In the genomic region with DNA sequence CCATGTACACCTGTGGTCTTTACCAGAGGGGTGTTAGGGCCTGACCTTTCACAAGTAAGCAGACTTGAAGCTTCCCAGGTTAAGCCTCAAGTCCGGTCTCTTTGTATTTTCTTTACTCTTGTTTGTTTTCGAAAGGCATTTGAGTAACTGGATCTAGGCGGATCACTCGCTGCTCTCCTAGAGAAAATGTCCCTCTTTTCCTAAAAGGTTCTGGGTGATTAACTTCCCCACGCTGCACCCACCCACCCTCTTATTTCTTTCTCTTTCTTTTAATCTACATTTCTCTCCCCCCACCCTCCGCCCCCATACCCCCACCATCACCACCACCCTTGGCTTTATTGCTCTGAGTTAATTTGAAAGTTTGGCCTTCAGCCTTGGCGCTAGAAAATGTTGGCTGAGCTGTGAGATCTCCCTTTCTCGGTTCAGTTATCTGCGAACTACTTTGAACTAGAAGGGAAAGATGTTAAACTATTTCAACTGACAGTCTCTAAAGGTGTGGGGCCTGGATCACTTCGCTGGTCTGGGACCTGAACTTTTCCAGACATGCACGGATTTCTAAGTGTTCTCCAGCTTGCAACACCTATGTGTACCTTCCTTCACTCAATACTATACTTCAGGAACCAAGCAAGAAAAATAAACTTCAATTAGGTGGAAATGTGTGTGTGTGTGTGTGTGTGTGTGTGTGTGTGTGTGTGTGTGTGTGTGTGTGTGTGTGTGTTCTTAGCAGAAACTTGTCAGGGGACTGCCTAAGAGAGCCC, we compare ENCODE assay signal across 9 mouse cellular contexts. TPM values are rescaled to one million over a fixed set of nuclear protein-coding genes. Genes with fewer than 3 reads are reported as not detected.
DNase-seq lines count a peak whose midpoint lies in the region; ATAC-seq and TF ChIP-seq lines count a peak whose summit lies in the region.
"Had no signal": no experiment of that assay in that cellular context is flagged by ENCODE, and none has a peak within 500 bp of the region (broad histone marks: within the 10 kb centered on the region; RNA-seq: fewer than 3 reads in every experiment).

No protein-coding gene starts in this region.

- peak overlapping the region; percentile 90 for H3K4me2 ChIP-seq in embryonic facial prominence, embryonic 14.5 days (ENCODE audit: low read depth, low read length)
- peak overlapping the region; percentile 85 for H3K4me2 ChIP-seq in kidney, embryonic 15.5 days
- H3K4me2 ChIP-seq in neural tube, embryonic 14.5 days (ENCODE audit: low read depth, low read length): peak overlapping the region; percentile 53

- no peaks in the 10 kb centered on the region; the same call in 1 of the 2 replicates for H3K4me1 ChIP-seq in kidney, adult 2 months (ENCODE audit: control insufficient read depth, insufficient read depth, low read length)
- peaks cover 15% of the 10 kb centered on the region; the same call in 1 of the 2 replicates for H3K4me1 ChIP-seq in embryonic facial prominence, embryonic 14.5 days (ENCODE audit: control insufficient read depth, insufficient read depth, low read length)
- peaks cover 31% of the 10 kb centered on the region for H3K4me1 ChIP-seq in kidney, embryonic 15.5 days
- H3K4me1 ChIP-seq in neural tube, embryonic 14.5 days (ENCODE audit: control insufficient read depth, insufficient read depth, low read length): peaks cover 11% of the 10 kb centered on the region

- TF ChIP-seq CTCF in kidney, adult 2 months (conservative IDR thresholded peaks at IDR 0.05; ENCODE audit: insufficient read depth, insufficient read length, low read depth, low read length): no peak
- TF ChIP-seq CTCF in gastrocnemius, adult 2 months (IDR thresholded peaks at IDR 0.05): no peak

- no peak for ATAC-seq in embryonic facial prominence, embryonic 14.5 days (ENCODE audit: low read depth)
- ATAC-seq in kidney, embryonic 15.5 days (replicated peaks; ENCODE audit: low FRiP score): no peak; the same call in 1 of the 2 replicates
- no peak for ATAC-seq in neural tube, embryonic 14.5 days (ENCODE audit: low read depth)

- no peak for TF ChIP-seq POLR2A in kidney, adult 2 months (IDR thresholded peaks at IDR 0.05; ENCODE audit: low read depth, low read length)

- H3K9me3 ChIP-seq in embryonic facial prominence, embryonic 14.5 days (ENCODE audit: control insufficient read depth, low read length): no peaks in the 10 kb centered on the region
- H3K9me3 ChIP-seq in kidney, embryonic 15.5 days (replicated peaks): no peaks in the 10 kb centered on the region
- no peaks in the 10 kb centered on the region for H3K9me3 ChIP-seq in neural tube, embryonic 14.5 days (ENCODE audit: control insufficient read depth, low read length)

- no peak overlapping the region for H3K4me3 ChIP-seq in kidney, adult 2 months (ENCODE audit: insufficient read depth, low read depth, low read length)
- peak overlapping the region; percentile 69 for H3K4me3 ChIP-seq in embryonic facial prominence, embryonic 14.5 days (ENCODE audit: low read depth, low read length)
- peak overlapping the region; percentile 77 for H3K4me3 ChIP-seq in kidney, embryonic 15.5 days (replicated peaks)
- peak overlapping the region; percentile 77 for H3K4me3 ChIP-seq in neural tube, embryonic 14.5 days (ENCODE audit: low read depth, low read length)
- H3K4me3 ChIP-seq in gastrocnemius, adult 2 months: no peak overlapping the region; the same call in 1 of the 2 replicates

- peak; percentile 22 for DNase-seq in kidney, adult 2 months
- no peak for DNase-seq in kidney, adult 9 months
- DNase-seq in embryonic facial prominence, embryonic 14.5 days (ENCODE audit: low spot score): no peak
- no peak for DNase-seq in gastrocnemius, adult 2 months
- DNase-seq in spleen, postnatal 4 days (ENCODE audit: low spot score in 2 of 2): no peak
- no peak for DNase-seq in cerebellum, adult 9-10 months

- intact Hi-C loops in gastrocnemius, adult 2 months (cut with DNase I): no loop called here

- 38% methylated on average over 11 of the region's 11 CpGs for WGBS in kidney, adult 2 months
- 26% methylated on average over 11 of the region's 11 CpGs for WGBS in embryonic facial prominence, embryonic 14.5 days
- 14% methylated on average over 11 of the region's 11 CpGs for WGBS in kidney, embryonic 15.5 days
- 13% methylated on average over 11 of the region's 11 CpGs for WGBS in neural tube, embryonic 14.5 days

- H3K27me3 ChIP-seq in kidney, adult 2 months (replicated peaks; ENCODE audit: control insufficient read depth, insufficient read depth, low read length): no peaks in the 10 kb centered on the region; the same call in 1 of the 2 replicates
- no peaks in the 10 kb centered on the region; the same call in none of the 2 replicates for H3K27me3 ChIP-seq in embryonic facial prominence, embryonic 14.5 days (replicated peaks; ENCODE audit: control insufficient read depth, insufficient read depth, low read length)
- peaks cover 12% of the 10 kb centered on the region for H3K27me3 ChIP-seq in kidney, embryonic 15.5 days
- H3K27me3 ChIP-seq in neural tube, embryonic 14.5 days (ENCODE audit: control insufficient read depth, insufficient read depth, low read length): no peaks in the 10 kb centered on the region

- H3K9ac ChIP-seq in embryonic facial prominence, embryonic 14.5 days (ENCODE audit: low read depth, low read length): no peak overlapping the region
- H3K9ac ChIP-seq in kidney, embryonic 15.5 days: peak overlapping the region; percentile 85
- peak overlapping the region; percentile 98 for H3K9ac ChIP-seq in neural tube, embryonic 14.5 days (replicated peaks; ENCODE audit: low read depth, low read length)

- no peaks in the 10 kb centered on the region for H3K36me3 ChIP-seq in kidney, adult 2 months (ENCODE audit: control insufficient read depth, insufficient read depth, low read length)
- no peaks in the 10 kb centered on the region for H3K36me3 ChIP-seq in embryonic facial prominence, embryonic 14.5 days (ENCODE audit: control insufficient read depth, insufficient read depth, low read length)
- H3K36me3 ChIP-seq in kidney, embryonic 15.5 days: no peaks in the 10 kb centered on the region
- H3K36me3 ChIP-seq in neural tube, embryonic 14.5 days (ENCODE audit: control insufficient read depth, insufficient read depth, low read length): no peaks in the 10 kb centered on the region

- peak overlapping the region; percentile 57; the same call in 1 of the 2 replicates for H3K27ac ChIP-seq in kidney, adult 2 months (ENCODE audit: insufficient read depth, low read depth, low read length)
- H3K27ac ChIP-seq in embryonic facial prominence, embryonic 14.5 days (replicated peaks; ENCODE audit: low read depth, low read length): peak overlapping the region; percentile 76
- peak overlapping the region; percentile 96 for H3K27ac ChIP-seq in kidney, embryonic 15.5 days
- peak overlapping the region; percentile 96 for H3K27ac ChIP-seq in neural tube, embryonic 14.5 days (ENCODE audit: low read depth, low read length)
- H3K27ac ChIP-seq in gastrocnemius, adult 2 months: no peak overlapping the region

RNA-seq across cellular contexts. Expression of a gene that starts 1.0 kb away (rescaled TPM):
- 8.9 and 11.2 TPM in 2 replicates for polyA plus RNA-seq in kidney, adult 2 months (2012; rRNA removed)
- polyA plus RNA-seq in embryonic facial prominence, embryonic 14.5 days (2014; fragmentation: Nextera tagmentation; extraction: Ambion mirVana): 4.9 and 5.2 TPM in 2 replicates
- 10.7 and 13.2 TPM in 2 replicates for polyA plus RNA-seq in kidney, embryonic 15.5 days (2015; fragmentation: Nextera tagmentation; extraction: Ambion mirVana)
- polyA plus RNA-seq in neural tube, embryonic 14.5 days (2014; fragmentation: Nextera tagmentation; extraction: Ambion mirVana): 25.9 and 29.1 TPM in 2 replicates
- under 1 TPM; 0.06 to 0.13 TPM for total RNA-seq in gastrocnemius, adult 2 months (2021)
- total RNA-seq: common myeloid progenitor, adult 5-6 weeks had no signal

Comparison
In these comparisons a context has a peak if more than half of its experiments do, and no peak if none do; other contexts are left out.
1. H3K4me3 ChIP-seq: peak in embryonic facial prominence, embryonic 14.5 days (single experiment), kidney, embryonic 15.5 days (single experiment) and neural tube, embryonic 14.5 days (single experiment); none in kidney, adult 2 months (single experiment) and gastrocnemius, adult 2 months (single experiment).
2. Peak in every context shown above with its lines, with median percentiles within 50 percentile points of each other: H3K4me2 ChIP-seq.